Mouse (Mus musculus): ENCODE results near the gene Ak2.

DNA sequence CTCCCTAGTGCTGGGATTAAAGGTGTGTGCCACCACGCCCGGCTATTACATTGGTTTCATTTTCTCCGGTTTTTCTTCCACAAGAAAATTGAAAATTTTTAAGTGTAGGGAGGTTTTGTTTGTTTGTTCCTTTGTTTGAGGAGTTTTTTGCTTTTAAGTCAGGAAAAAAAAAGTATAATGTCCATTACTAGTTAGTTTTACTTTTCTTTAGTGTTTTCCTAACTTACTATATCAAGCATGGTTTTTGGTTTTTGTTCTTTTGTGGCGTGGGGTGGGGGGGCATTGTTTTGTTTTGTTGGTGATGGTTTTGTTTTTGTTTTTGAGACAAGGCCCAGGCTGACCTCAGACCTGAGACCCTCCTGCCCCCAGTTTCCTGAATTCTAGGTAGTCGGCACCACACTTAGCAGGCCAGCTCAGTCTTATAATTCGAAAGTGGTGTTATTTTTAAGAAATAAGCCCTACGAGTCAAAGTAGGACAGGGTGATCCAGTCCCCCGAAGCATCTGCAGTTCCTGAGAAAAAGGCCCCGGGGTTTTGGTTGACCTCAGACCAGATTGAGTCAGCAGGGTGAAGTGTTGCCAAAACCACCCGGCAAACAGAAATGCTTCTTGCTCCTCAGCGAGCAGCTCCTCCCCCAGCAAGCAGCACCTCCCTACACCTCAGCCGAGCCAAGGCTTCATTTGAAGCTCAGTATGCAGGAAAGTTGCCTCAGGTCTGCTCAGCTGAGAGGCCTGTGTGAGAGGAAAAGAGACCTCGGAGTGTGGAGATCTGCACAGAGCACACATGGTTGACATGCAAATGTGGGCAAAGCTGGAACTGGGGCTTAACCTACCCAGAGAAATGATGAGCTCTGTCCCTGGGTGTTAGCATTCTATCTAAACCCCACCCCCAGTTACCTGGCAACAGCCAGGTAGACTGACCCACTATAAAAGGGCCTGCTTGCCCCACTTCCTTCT is 43.2 kb downstream of the Ak2 start:
- TF ChIP-seq CTCF (IDR thresholded peaks at IDR 0.05; ENCODE audit: borderline replicate concordance, extremely low read depth, insufficient read depth, insufficient read length) (no peak), POLR2A (IDR thresholded peaks at IDR 0.05; ENCODE audit: borderline replicate concordance, extremely low read depth, insufficient read depth, insufficient read length, poor library complexity, severe bottlenecking) (no peak)

Data from brain, embryonic 14.5 days (tissue).